Mouse (Mus musculus) heart, embryonic 11.5 days (tissue): ENCODE measurements around the gene Wfdc10. TPM values are rescaled to one million over a fixed set of nuclear protein-coding genes. Genes with fewer than 3 reads are reported as not detected.

Experiments
- ATAC-seq: fragments of 200-750 bp; cut with Nextera tagmentation; replicated peaks from 2 replicates; pipeline ENCODE4 v1.8.0; 2017; ENCODE audit warnings: moderate library complexity; ENCODE audit not compliant: insufficient number of reproducible peaks, low FRiP score, low TSS enrichment
- H3K27ac ChIP-seq: fragments of 300-500 bp; sonication (generic); 2 replicates; pipeline ENCODE4 v1.5.1; 2014; ENCODE audit warnings: mild to moderate bottlenecking, low read depth, low read length
- H3K27me3 ChIP-seq: fragments of 300-500 bp; sonication (generic); 2 replicates; pipeline ENCODE4 v1.6.1; 2014; ENCODE audit warnings: mild to moderate bottlenecking, low read length, mixed read lengths; ENCODE audit not compliant: control insufficient read depth, insufficient read depth
- H3K36me3 ChIP-seq: fragments of 300-500 bp; sonication (generic); 2 replicates; pipeline ENCODE4 v1.6.1; 2014; ENCODE audit warnings: mild to moderate bottlenecking, low read length, moderate library complexity, mixed read lengths; ENCODE audit not compliant: control insufficient read depth, insufficient read depth
- H3K4me1 ChIP-seq: fragments of 300-500 bp; sonication (generic); 2 replicates; pipeline ENCODE4 v1.6.1; 2014; ENCODE audit warnings: low read length; ENCODE audit not compliant: control insufficient read depth, insufficient read depth
- H3K4me2 ChIP-seq: fragments of 300-500 bp; sonication (generic); 2 replicates; pipeline ENCODE4 v1.6.1; 2014; ENCODE audit warnings: mild to moderate bottlenecking, moderate library complexity
- H3K4me3 ChIP-seq: fragments of 300-500 bp; sonication (generic); 2 replicates; pipeline ENCODE4 v1.5.1; 2014; ENCODE audit warnings: low read depth, low read length
- H3K9ac ChIP-seq: fragments of 300-500 bp; sonication (generic); 2 replicates; pipeline ENCODE4 v1.6.1; 2014; ENCODE audit warnings: mild to moderate bottlenecking, low read depth, low read length, moderate library complexity
- H3K9me3 ChIP-seq: fragments of 300-500 bp; sonication (generic); replicated peaks from 2 replicates; pipeline ENCODE4 v1.6.1; 2016; ENCODE audit warnings: low read length; ENCODE audit not compliant: control insufficient read depth
- WGBS: fragments of 180-500 bp; shearing (Covaris S2); extraction: QIAGEN DNeasy Blood & Tissue Kit; methylation state at CpG from one replicate; pipeline ENCODE4 v1.1.7; 2014; ENCODE audit not compliant: insufficient replicate concordance; 5-methylcytosine and 5-hydroxymethylcytosine counted together
- polyA plus RNA-seq: library from polyadenylated mRNA; unstranded; fragments of >200 nt; fragmentation: Nextera tagmentation; extraction: Ambion mirVana; gene quantifications from 2 replicates; pipeline ENCODE4 v1.2.1, GENCODE M21; 2014

The Wfdc10 gene
- polyA plus RNA-seq, 1 experiment from 2014 or later = 0.53 TPM

DNA sequence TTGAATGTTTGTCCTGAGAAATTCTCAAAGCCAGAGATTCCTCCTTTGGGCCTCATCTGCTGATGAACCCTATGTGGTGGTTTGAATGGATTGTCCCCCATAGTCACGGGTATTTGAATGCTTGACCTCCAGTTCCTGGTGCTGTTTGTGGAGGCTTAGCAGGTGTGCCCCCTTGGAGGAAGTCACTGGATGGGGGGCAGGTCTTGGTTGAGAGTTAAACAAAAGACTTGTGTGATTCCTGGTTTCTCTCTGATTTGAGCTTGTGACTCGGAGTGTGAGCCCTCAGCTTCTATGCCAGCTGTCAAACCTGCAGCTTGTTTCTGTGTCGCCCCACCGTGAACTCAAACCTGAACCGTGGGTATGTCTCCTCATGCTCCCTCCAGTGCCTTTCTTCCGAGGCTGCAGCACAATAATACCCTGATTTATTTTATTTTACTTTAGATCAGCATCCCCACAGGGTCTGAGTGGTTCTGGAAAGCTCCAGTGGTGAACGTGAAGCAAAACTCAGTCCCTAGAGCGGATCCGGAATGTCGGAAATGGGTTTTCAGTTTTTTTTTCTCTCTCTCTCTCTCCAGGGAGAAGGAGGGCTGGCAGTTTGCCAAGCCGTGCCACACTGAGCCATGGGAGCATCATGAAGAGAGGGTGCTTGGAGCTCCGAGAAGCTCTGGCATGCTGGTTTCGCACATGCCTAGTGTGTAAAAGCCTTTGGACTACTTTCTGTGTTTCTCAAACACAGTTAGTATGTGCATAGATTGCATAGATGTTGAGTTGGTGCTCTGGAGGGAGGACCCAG is 13.8 kb upstream of the Wfdc10 start:
- 80% methylated on average over 13 of the region's 13 CpGs for WGBS
- H3K4me2 ChIP-seq = no peak overlapping the region
- ATAC-seq = no peak
- no peaks in the 10 kb centered on the region for H3K9me3 ChIP-seq
- no peaks in the 10 kb centered on the region for H3K4me1 ChIP-seq
- H3K27me3 ChIP-seq = no peaks in the 10 kb centered on the region
- no peak overlapping the region for H3K27ac ChIP-seq
- no peak overlapping the region for H3K4me3 ChIP-seq
- no peaks in the 10 kb centered on the region for H3K36me3 ChIP-seq
- no peak overlapping the region for H3K9ac ChIP-seq

DNA sequence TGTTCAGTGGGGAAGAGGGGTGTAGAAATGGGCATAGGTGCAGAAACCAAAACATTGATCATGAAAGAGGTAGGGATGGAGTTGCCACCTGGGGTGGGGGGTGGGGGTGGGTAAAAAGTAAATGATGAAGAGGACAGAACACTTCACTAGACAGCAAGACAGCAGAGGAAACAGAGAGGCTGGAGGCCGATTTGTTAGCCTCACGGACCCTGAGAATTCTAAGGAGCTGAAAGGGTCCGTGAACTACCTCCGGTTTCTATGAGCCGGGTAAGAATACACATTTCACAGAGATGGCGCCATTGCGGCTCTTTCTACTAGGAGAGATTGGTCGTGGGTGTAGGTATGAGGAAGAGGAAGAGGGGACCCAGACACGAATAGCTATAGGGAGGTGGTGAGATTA is 637 bp downstream of the Wfdc10 start, which contains the start of gene Wfdc9:
TSS of gene Wfdc9 (minus strand) at position 101 of the 400 bp plus-strand sequence.
- no peaks in the 10 kb centered on the region for H3K36me3 ChIP-seq
- WGBS = 70% methylated on average over 9 of the region's 9 CpGs
- no peak within 1 kb of the TSS for H3K9ac ChIP-seq
- ATAC-seq = no peak
- no peak within 1 kb of the TSS for H3K4me3 ChIP-seq
- 0 out of 2 replicates have a peak, but pooled peaks cover 6% of the 10 kb centered on the region for H3K27me3 ChIP-seq
- no peak within 1 kb of the TSS for H3K4me2 ChIP-seq
- no peaks in the 10 kb centered on the region for H3K9me3 ChIP-seq
- no peak within 1 kb of the TSS for H3K27ac ChIP-seq
- H3K4me1 ChIP-seq = no peaks in the 10 kb centered on the region

- 0 out of 2 replicates have a peak, but pooled peaks cover 3% of the 10 kb centered on the region for H3K9me3 ChIP-seq
- no peak overlapping the region for H3K27ac ChIP-seq
- no peaks in the 10 kb centered on the region for H3K27me3 ChIP-seq
- WGBS = 79% methylated on average over 7 of the region's 7 CpGs
- H3K4me1 ChIP-seq = no peaks in the 10 kb centered on the region
- no peaks in the 10 kb centered on the region for H3K36me3 ChIP-seq
- ATAC-seq = no peak
- H3K4me3 ChIP-seq = no peak overlapping the region
- H3K4me2 ChIP-seq = no peak overlapping the region
- no peak overlapping the region for H3K9ac ChIP-seq
These were observed 9.0 kb downstream of the Wfdc10 start for GRCm38 (mm10) chr2:164664851-164665250.

DNA sequence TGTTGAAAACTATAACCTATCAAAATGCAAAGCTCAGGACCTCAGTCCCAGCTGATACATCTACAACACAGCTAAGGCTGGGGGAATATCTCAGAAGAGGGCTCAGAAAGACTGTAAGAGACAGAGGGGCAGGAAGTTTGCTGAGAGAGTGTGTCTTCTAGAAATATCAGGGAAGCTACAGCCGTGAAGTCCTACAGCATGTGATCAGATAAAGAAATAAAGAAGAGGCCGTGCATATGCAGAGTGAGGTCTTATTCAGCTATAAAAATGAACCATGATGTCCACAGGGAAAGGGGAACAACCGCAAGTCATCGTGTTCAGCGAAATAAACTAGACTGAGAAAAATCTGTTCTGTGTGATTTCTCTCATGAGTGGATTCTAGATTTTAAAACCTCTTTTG is 14.4 kb downstream of the Wfdc10 start:
- no peak overlapping the region for H3K4me3 ChIP-seq
- H3K4me2 ChIP-seq = no peak overlapping the region
- H3K27ac ChIP-seq = no peak overlapping the region
- H3K9ac ChIP-seq = no peak overlapping the region
- H3K36me3 ChIP-seq = no peaks in the 10 kb centered on the region
- WGBS = 72% methylated on average over 5 of the region's 5 CpGs
- no peaks in the 10 kb centered on the region for H3K4me1 ChIP-seq
- no peak for ATAC-seq
- H3K9me3 ChIP-seq = 0 out of 2 replicates have a peak, but pooled peaks cover 5% of the 10 kb centered on the region
- H3K27me3 ChIP-seq = no peaks in the 10 kb centered on the region

GRCm38 (mm10) chr2:164670938-164671337 is 15.1 kb downstream of the Wfdc10 start:
- no peak overlapping the region for H3K9ac ChIP-seq
- 0 out of 2 replicates have a peak, but pooled peaks cover 5% of the 10 kb centered on the region for H3K9me3 ChIP-seq
- no peaks in the 10 kb centered on the region for H3K27me3 ChIP-seq
- no peak overlapping the region for H3K4me2 ChIP-seq
- no peak for ATAC-seq
- H3K36me3 ChIP-seq = no peaks in the 10 kb centered on the region
- no peak overlapping the region for H3K27ac ChIP-seq
- H3K4me3 ChIP-seq = no peak overlapping the region
- WGBS = 45% methylated on average over 1 of the region's 1 CpGs
- H3K4me1 ChIP-seq = no peaks in the 10 kb centered on the region

- Histone ChIP-seq H3K27me3 (no peaks in the 10 kb centered on the region), H3K4me2 (no peak within 1 kb of the TSS), H3K9ac (no peak within 1 kb of the TSS), H3K4me3 (no peak within 1 kb of the TSS), H3K4me1 (no peaks in the 10 kb centered on the region), H3K27ac (no peak within 1 kb of the TSS), H3K36me3 (no peaks in the 10 kb centered on the region), H3K9me3 (0 out of 2 replicates have a peak, but pooled peaks cover 2% of the 10 kb centered on the region)
- ATAC-seq = no peak
- WGBS = 68% methylated on average over 7 of the region's 7 CpGs
These were observed 18.1 kb downstream of the Wfdc10 start, which contains the start of gene Wfdc11 for GRCm38 (mm10) chr2:164673987-164674386. Gene Wfdc11 (minus strand): TSS chr2:164674087.

DNA sequence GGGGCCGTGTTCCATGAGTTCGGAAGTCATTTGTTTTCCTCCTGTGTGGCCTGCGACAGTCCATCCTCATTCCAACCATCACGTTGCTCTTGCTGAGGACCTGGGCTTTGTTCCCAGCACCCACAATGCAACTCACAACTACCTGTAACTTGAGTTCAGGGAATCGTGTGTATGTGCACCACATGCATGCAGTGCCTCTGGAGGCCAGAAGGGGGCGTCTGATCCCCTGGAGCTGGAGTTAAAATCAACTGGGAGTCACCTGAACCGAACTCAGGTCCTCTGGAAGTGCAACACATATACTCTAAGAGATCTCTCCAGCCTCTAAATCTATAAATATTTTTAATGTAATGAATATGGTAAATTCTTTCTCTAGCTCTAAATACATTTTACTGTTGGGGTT is 20.3 kb downstream of the Wfdc10 start:
- Histone ChIP-seq H3K36me3 (no peaks in the 10 kb centered on the region), H3K9me3 (0 out of 2 replicates have a peak, but pooled peaks cover 2% of the 10 kb centered on the region), H3K27ac (no peak overlapping the region), H3K4me3 (no peak overlapping the region), H3K27me3 (no peaks in the 10 kb centered on the region), H3K4me2 (no peak overlapping the region), H3K9ac (no peak overlapping the region), H3K4me1 (0 out of 2 replicates have a peak, but pooled peaks cover 3% of the 10 kb centered on the region)
- no peak for ATAC-seq
- 75% methylated on average over 7 of the region's 7 CpGs for WGBS

GRCm38 (mm10) chr2:164676916-164677685 is 21.3 kb downstream of the Wfdc10 start:
- H3K27me3 ChIP-seq = no peaks in the 10 kb centered on the region
- no peak overlapping the region for H3K4me3 ChIP-seq
- 0 out of 2 replicates have a peak, but pooled peaks cover 3% of the 10 kb centered on the region for H3K4me1 ChIP-seq
- H3K36me3 ChIP-seq = no peaks in the 10 kb centered on the region
- no peak overlapping the region for H3K27ac ChIP-seq
- WGBS = 73% methylated on average over 16 of the region's 16 CpGs
- no peak overlapping the region for H3K4me2 ChIP-seq
- ATAC-seq = no peak
- no peak overlapping the region for H3K9ac ChIP-seq
- H3K9me3 ChIP-seq = 0 out of 2 replicates have a peak, but pooled peaks cover 2% of the 10 kb centered on the region
